Mouse (Mus musculus): ENCODE results near the gene Znrf2.

DNA sequence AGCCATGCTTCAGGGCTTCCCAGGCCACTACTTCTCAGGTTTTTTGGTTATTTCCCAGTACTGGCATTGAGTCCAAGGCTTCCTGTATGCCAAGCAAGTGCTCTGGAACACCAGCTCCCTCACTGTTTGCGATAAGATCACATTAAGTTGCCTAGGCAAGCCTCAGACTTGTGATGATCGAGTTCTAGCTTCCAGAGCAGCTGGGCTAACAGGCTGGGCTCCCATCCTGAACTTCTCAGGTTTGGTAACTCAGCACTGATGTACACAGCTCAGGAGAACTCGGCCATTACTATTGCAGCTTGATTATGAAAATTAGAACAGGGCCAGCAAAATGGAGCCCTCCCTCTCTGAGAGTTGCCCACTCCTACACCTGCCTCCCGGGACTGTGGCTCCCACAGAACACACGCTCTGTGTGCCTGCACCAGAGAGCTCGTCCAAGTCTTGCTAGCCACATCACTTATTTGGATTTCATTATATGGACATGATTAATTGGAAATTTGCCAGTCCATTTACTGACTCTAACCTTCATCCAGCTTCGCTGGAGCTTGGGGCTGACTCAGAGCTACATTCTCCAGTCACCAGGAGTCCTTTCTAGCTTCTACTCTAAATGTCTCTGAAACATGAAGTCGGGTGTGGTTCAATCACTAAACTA is 14.5 kb downstream of the Znrf2 start:
- TF ChIP-seq GATA1 (IDR thresholded peaks at IDR 0.05; ENCODE audit: low read length) (no peak), TAL1 (IDR thresholded peaks at IDR 0.05; ENCODE audit: low read length) (no peak)
